Mouse (Mus musculus) E14TG2a.4 (cell line): ENCODE data around the gene Cdkl4.

Experiments used
- CTCF ChIP-seq: conservative IDR thresholded peaks from 2 replicates; pipeline ENCODE4 v1.5.1; 2014; ENCODE audit warnings: low read length
- NANOG ChIP-seq: IDR thresholded peaks from 2 replicates; pipeline ENCODE4 v1.6.1; 2014; ENCODE audit warnings: borderline replicate concordance, low read length, mixed read lengths
- POU5F1 ChIP-seq: IDR thresholded peaks from 2 replicates; pipeline ENCODE4 v1.6.1; 2014; ENCODE audit warnings: low read length, borderline replicate concordance

GRCm38 (mm10) chr17:80552653-80553052, 25.0 kb downstream of the Cdkl4 start:
- TF ChIP-seq CTCF (no peak), POU5F1 (no peak), NANOG (no peak)
